9 mouse cellular contexts compared by ENCODE assay signal in the genomic region with DNA sequence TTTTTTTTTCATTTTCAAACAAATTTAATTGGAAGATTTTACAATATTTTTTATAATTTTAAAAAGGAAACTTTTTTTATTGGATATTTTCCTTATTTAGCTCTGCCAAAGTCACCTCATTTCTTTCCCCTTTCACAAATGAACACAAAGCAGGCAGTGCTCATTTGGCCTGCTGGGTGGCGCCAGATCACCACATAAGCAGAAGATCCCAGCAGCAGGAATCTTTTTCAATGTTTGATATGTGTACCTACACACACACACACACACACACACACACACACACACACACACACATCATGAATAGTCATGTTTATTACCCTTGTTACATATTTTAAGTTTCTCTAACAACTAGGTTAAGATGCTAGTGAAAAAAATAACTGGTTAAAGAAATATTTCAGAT. TPM values are rescaled to one million over a fixed set of nuclear protein-coding genes. Genes with fewer than 3 reads are reported as not detected.
DNase-seq lines count a peak whose midpoint lies in the region; ATAC-seq and TF ChIP-seq lines count a peak whose summit lies in the region.
"Had no signal": no experiment of that assay in that cellular context is flagged by ENCODE, and none has a peak within 500 bp of the region (broad histone marks: within the 10 kb centered on the region; RNA-seq: fewer than 3 reads in every experiment).

No protein-coding gene starts in this region.

- no peaks in the 10 kb centered on the region for H3K79me2 ChIP-seq in CH12.LX (replicated peaks; ENCODE audit: control insufficient read depth, extremely low read depth, insufficient read depth, poor library complexity, severe bottlenecking)

- no peak overlapping the region for H3K27ac ChIP-seq in CH12.LX (ENCODE audit: insufficient read depth, low read depth)
- H3K27ac ChIP-seq in midbrain, embryonic 16.5 days (ENCODE audit: low read length), result no peak overlapping the region
- H3K27ac ChIP-seq: limb, embryonic 13.5 days had no signal

- no peaks in the 10 kb centered on the region for H3K36me3 ChIP-seq in CH12.LX (replicated peaks in 1 of 2; ENCODE audit: control insufficient read depth in 1 of 2, insufficient read depth in 1 of 2, low read length in 1 of 2)
- no peaks in the 10 kb centered on the region for H3K36me3 ChIP-seq in midbrain, embryonic 16.5 days (ENCODE audit: control insufficient read depth, insufficient read depth, low read length)
- H3K36me3 ChIP-seq: limb, embryonic 13.5 days had no signal

- H3K4me1 ChIP-seq in CH12.LX (ENCODE audit: control insufficient read depth in 1 of 2, insufficient read depth in 2 of 2), result no peaks in the 10 kb centered on the region
- no peaks in the 10 kb centered on the region for H3K4me1 ChIP-seq in midbrain, embryonic 16.5 days (ENCODE audit: control insufficient read depth, insufficient read depth, low read length)
- H3K4me1 ChIP-seq: limb, embryonic 13.5 days had no signal

- TF ChIP-seq POLR2A in CH12.LX (IDR thresholded peaks at IDR 0.05; ENCODE audit: low read depth, low read length), result no peak

- no peak overlapping the region for H3K4me3 ChIP-seq in CH12.LX (replicated peaks in 1 of 3; ENCODE audit: low read depth in 2 of 3, low read length in 2 of 3, poor library complexity in 1 of 3)
- no peak overlapping the region for H3K4me3 ChIP-seq in midbrain, embryonic 16.5 days (ENCODE audit: low read depth, low read length)
- H3K4me3 ChIP-seq: limb, embryonic 13.5 days had no signal

- peak; percentile 13 for DNase-seq in gastrocnemius, postnatal 10 days
- DNase-seq in gastrocnemius, postnatal 25 days, result no peak
- peak; percentile 27 for DNase-seq in CH12.LX (ENCODE audit: extremely low read depth)
- peak; percentile 22 for DNase-seq in cerebellum, adult 9-10 months
- DNase-seq in frontal cortex, adult 2 months (ENCODE audit: extremely low spot score in 1 of 2, low spot score in 1 of 2), result peak; percentile 26 to 82
- peak; percentile 48 to 57 for DNase-seq in layer of hippocampus, postnatal 36 days
- DNase-seq in thymus, postnatal 25 days, result peak; percentile 56

- in situ Hi-C loops in CH12.LX (cut with MboI; ENCODE audit: low pct_ligation_motif_present, low pct_unique_long_range_greater_than_20kb, low sequenced_read_pairs), result loop anchor here (25.0 kb wide), 2 partner anchors 293 to 493 kb away; no protein-coding TSS in a partner anchor

- TF ChIP-seq RAD21 in CH12.LX (IDR thresholded peaks at IDR 0.05; ENCODE audit: low read depth, low read length), result peak; percentile 57

- peak; percentile 10 to 55; a peak in 2 of 4 replicates for TF ChIP-seq CTCF in CH12.LX (conservative IDR thresholded peaks at IDR 0.05 in 1 of 2, IDR thresholded peaks at IDR 0.05 in 1 of 2; ENCODE audit: low read depth in 2 of 2, low read length in 2 of 2)

- H3K4me2 ChIP-seq in CH12.LX (ENCODE audit: insufficient read depth, low read depth, poor library complexity, severe bottlenecking), result no peak overlapping the region
- no peak overlapping the region for H3K4me2 ChIP-seq in midbrain, embryonic 16.5 days (ENCODE audit: low read length)
- H3K4me2 ChIP-seq: limb, embryonic 13.5 days had no signal

- no peaks in the 10 kb centered on the region for H3K27me3 ChIP-seq in CH12.LX (replicated peaks)
- H3K27me3 ChIP-seq in midbrain, embryonic 16.5 days (ENCODE audit: control insufficient read depth, insufficient read depth, low read depth, low read length), result no peaks in the 10 kb centered on the region
- H3K27me3 ChIP-seq: limb, embryonic 13.5 days had no signal

- no peaks in the 10 kb centered on the region for H3K9me3 ChIP-seq in CH12.LX (replicated peaks; ENCODE audit: low read length)
- H3K9me3 ChIP-seq in midbrain, embryonic 16.5 days (replicated peaks; ENCODE audit: control insufficient read depth, low read length, poor library complexity, severe bottlenecking), result no peaks in the 10 kb centered on the region
- H3K9me3 ChIP-seq: limb, embryonic 13.5 days had no signal

- TF ChIP-seq EP300 in CH12.LX (IDR thresholded peaks at IDR 0.05; ENCODE audit: low read length), result no peak

- 6% methylated on average over 1 of the region's 1 CpGs for WGBS in midbrain, embryonic 16.5 days

- ATAC-seq in midbrain, embryonic 16.5 days, result peak; percentile 76; the same call in 1 of the 2 replicates

- dilution Hi-C loops in CH12.LX (cut with MboI; ENCODE audit: extremely low pct_ligation_motif_present, extremely low pct_unique_long_range_greater_than_20kb, low sequenced_read_pairs), result no loop called here

- no peak overlapping the region for H3K9ac ChIP-seq in CH12.LX (ENCODE audit: insufficient read depth, low read depth)
- H3K9ac ChIP-seq in midbrain, embryonic 16.5 days (ENCODE audit: low read depth, low read length), result no peak overlapping the region
- H3K9ac ChIP-seq: limb, embryonic 13.5 days had no signal

TF ChIP-seq in CH12.LX, 34 proteins besides CTCF, POLR2A, EP300 and RAD21:
- TF ChIP-seq MAZ (IDR thresholded peaks at IDR 0.05; ENCODE audit: low read depth, low read length) (no peak), CHD2 (IDR thresholded peaks at IDR 0.05; ENCODE audit: low read length) (no peak), NELFE (IDR thresholded peaks at IDR 0.05; ENCODE audit: low read depth, low read length) (no peak), IRF4 (IDR thresholded peaks at IDR 0.05; ENCODE audit: low read depth, low read length) (no peak), E2F4 (IDR thresholded peaks at IDR 0.05; ENCODE audit: insufficient replicate concordance, low read depth, low read length) (no peak), MAFK (IDR thresholded peaks at IDR 0.05; ENCODE audit: insufficient replicate concordance, low read length) (no peak), ZNF384 (IDR thresholded peaks at IDR 0.05; ENCODE audit: low read depth, low read length) (no peak)

RNA-seq across cellular contexts. Expression of a gene that starts 50.7 kb away (rescaled TPM):
- total RNA-seq in gastrocnemius, postnatal 10 days (2021), result not detected
- not detected for total RNA-seq in gastrocnemius, postnatal 25 days (2021)
- not detected in 2 replicates for total RNA-seq in CH12.LX (2012; rRNA removed)
- not detected in 2 replicates for total RNA-seq in CH12.LX (2014; rRNA removed)
- not detected in 2 replicates for polyA plus RNA-seq in CH12.LX (2012; ENCODE audit: insufficient read length, low read depth)
- polyA plus RNA-seq in frontal cortex, adult 2 months (2012; rRNA removed), result not detected in 2 replicates
- not detected for total RNA-seq in layer of hippocampus, postnatal 36 days (2021)
- not detected in 2 replicates for polyA plus RNA-seq in midbrain, embryonic 16.5 days (2015; fragmentation: Nextera tagmentation; extraction: Ambion mirVana)
- polyA plus RNA-seq: limb, embryonic 13.5 days had no signal

RNA-seq across cellular contexts. Expression of a gene that starts 54.4 kb away (rescaled TPM):
- total RNA-seq in gastrocnemius, postnatal 10 days (2021), result not detected
- not detected for total RNA-seq in gastrocnemius, postnatal 25 days (2021)
- total RNA-seq in CH12.LX (2012; rRNA removed) (not detected in 2 replicates), CH12.LX (2014; rRNA removed) (not detected in 2 replicates)
- not detected in 2 replicates for polyA plus RNA-seq in CH12.LX (2012; ENCODE audit: insufficient read length, low read depth)
- polyA plus RNA-seq in frontal cortex, adult 2 months (2012; rRNA removed), result 0.38 and 0.92 TPM in 2 replicates
- 1 to 10 TPM; 4.3 to 5.5 TPM for total RNA-seq in layer of hippocampus, postnatal 36 days (2021)
- polyA plus RNA-seq in midbrain, embryonic 16.5 days (2015; fragmentation: Nextera tagmentation; extraction: Ambion mirVana), result 0.73 and 1.5 TPM in 2 replicates
- polyA plus RNA-seq: limb, embryonic 13.5 days had no signal

Comparison
In these comparisons a context has a peak if more than half of its experiments do, and no peak if none do; other contexts are left out.
1. RNA of a gene that starts 54.4 kb away (total RNA-seq): 4.3 to 5.5 TPM in layer of hippocampus, postnatal 36 days; not detected in gastrocnemius, postnatal 10 days, not detected in CH12.LX and not detected in gastrocnemius, postnatal 25 days; every median in the first group is over 4 times any median in the second.